Mouse (Mus musculus) left cerebral cortex, adult 9 months (tissue): Measurements from ENCODE around the gene Nav2.

ENCODE experiments used
- DNase-seq, 2 experiments: peaks; one replicate each; pipeline ENCODE4 v3.0.0; 2022; ENCODE audit warnings: low spot score in 2 of 2

The Nav2 gene

DNA sequence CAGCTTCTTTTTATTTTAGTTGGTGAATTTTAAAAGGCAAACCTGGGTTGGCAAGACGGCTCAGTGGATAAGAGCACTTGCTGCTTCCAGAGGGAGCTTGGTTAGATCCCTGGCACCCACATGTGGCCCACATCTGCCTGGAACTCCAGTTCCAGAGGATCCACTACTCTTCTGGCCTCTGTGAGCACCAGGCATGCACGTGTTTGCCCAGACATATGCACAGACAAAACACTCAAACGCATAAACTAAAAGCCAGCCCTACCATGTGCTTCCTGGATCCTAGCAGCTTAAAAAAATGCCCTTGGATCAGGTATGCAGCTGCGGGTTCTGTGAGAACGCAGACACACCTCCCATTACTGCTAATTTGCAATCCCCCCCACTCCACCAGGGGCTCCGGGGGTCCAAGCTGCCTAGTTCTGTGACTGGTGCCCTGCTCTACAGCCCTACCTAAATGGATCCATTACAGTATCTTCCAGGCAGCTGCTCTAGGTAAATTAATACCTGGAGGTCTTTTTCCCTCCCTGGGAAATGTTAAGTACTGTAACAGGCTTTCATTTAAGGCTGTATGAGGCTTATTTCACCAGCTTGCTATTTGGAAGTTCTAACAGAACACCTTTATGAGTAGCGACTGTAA lies 603.4 kb downstream of the Nav2 start:
- DNase-seq: no peak

DNA sequence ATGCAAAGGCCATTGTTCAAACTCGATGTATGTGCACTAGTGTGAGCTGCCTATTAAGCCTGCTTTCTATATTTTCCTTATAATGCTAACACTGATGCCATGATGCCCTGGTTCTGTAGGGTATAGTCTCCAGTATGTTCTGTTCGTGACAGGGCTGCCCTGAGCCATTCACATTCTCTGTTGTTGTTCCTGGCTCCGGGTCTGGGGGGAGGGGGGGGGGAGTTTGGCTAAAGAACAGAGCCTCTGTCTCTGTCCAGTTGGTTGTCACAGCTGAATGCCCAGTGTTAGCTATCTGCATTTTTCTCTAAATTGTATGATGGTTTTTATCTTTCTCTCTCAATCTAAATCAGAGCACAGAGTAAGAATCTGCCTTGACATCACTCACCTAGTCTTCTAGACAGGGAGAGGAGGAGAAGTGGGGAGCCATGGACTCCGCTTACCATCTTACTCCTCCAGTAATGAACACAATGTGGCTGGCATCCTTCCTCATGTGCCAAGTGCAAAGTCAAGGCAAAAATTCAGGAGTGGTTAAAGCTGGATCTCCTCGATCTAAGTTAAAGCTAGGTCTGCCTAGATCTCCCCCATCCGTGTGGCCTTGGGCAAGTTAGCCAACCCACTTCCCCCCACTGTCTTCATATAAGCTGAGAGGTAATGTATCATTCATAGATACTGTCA lies 605.4 kb downstream of the Nav2 start:
- DNase-seq: no peak

DNA sequence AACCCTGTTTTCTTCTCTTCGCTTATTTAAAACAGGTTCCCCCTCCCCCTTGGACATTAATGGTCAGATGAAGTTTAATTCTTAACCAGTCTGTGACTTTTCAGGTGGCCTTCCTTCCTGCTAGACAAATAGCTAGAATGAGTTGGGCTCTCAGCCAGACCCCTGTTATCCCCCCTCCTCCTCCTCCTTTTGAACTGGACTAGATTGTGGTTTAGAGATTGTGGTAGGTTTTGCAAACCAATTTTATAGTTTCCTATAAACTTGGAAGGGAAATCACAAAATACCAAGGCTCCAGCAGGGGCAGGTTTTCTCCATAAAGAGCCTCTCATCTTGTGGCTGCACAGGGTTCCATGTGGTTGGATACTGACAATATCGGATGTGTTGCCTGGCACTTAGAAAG lies 606.5 kb downstream of the Nav2 start:
- DNase-seq: no peak

DNA sequence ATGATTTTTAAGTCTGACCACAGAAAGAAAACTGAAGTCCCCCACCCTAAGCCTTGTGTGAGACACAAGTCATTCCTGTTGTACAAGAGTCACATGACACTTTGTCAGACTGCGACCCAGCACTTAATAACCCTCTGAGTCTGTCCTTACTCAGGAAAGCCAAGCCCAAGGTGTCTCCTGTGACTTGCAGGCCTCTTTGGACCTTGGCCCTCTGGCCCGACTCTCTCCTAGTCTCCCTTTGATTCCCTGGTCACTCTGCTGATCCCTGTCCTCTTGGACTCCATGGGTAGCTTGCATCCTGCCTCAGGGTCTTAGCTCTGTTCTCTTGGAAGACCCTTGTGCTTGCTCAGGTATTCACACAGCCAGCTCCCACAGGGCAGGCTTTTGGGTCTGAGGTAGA lies 612.0 kb downstream of the Nav2 start:
- DNase-seq: no peak

DNA sequence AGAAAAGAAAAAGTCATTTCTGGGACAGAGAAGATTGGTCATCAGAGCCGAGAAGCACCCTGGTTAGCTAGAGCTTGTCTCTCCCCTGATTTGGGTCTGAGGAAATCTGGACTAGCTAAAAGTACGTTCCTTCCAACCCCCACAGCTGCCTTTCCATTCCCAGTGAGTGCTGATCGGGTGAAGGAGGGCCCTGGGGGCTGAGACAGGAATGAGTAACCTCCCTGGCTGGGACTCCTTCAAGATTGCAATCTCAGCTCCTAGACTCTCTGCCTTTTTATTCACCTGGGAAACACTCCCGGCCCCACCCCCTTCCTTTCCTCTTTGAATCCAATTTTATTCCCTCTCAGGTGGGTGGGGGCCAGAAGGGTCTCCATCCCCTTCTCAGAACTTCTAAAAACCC lies 612.8 kb downstream of the Nav2 start:
- DNase-seq: no peak

DNA sequence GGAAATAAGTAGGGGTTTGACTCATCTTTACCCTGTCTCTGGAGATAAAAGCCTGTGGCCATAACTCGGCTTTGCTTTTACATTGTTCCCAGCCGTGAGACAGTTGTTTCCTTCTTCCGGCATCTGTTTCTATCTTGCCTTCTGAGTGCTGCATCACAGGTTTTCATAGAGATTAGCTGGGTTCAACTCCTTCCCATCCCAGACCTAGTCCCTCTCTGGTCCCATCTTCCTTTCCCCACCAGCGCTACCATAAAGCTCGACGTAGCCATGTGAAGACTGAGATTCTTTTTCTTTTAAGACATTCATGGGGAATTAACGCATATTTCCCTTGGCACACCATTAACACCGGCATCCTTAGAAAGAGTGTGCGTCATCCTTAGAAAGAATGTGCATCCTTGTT lies 613.5 kb downstream of the Nav2 start:
- DNase-seq: no peak

DNA sequence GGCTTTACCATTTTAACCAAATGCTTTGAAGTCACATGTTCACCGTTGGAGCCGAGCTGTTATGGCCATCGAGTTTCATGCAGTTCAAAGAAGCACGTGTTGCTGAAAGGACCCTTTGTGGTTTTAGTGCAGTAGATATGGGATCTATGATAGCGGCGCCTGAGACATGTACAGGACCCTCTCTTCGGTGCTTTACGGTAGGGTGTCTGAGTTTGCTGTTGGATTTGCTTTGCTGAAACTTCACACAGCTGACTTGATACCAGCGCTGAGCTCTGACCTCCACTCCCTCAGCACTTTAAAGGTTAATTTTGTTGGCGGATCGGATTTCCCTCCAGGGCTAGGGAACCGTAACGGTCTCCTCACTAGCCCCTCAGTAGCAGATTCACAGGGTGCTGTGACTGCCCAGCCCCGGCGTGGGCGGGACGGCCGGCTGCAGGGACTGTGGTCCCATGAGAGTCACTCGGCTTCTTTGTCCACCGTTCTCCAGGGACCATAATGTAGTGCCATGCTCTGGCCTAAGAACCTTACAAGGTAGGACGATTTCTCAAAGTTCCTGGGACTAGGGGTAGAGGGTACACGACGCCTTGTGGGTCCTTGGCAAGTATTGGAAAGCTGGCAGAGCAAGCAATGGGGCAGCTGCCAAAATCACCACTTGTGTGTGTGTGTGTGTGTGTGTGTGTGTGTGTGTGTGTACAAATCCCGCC lies 614.0 kb downstream of the Nav2 start:
- no peak for DNase-seq

DNA sequence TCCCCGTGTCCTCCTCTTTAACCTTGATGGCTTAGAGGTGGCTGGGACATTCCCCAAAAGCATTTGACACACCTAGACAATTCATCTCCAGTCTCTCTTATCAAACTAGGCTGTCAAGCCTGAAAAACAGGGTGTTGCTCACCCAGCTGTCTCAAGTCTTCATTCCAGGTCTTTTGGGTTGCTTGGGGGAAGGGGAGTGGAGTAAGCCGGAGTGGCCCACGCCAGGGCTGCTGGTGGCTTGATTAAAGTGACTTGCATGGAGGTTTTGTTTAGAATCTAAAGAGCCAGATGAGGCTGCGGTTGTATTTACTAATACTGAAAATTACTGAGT lies 614.6 kb downstream of the Nav2 start:
- DNase-seq: no peak

DNA sequence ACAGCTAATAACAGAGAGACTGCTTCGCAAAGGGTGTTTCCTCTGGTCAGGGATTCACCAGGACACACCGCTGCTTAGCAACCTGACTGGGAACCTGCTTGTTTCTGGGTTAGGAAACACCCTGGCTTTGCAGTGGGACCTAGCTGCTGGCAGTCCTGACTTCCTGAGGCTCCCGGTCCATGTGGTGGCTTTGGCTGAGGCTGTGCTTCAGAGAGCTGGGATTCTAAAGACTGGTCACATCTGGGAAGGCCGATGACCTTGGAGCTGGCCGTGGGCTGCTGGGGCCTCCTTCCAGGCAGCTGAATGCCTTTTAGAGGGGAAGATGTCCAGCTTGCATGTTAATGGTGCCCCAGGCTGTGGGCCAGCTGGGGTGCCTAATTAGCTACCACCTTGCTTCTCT lies 615.2 kb downstream of the Nav2 start:
- no peak for DNase-seq

DNA sequence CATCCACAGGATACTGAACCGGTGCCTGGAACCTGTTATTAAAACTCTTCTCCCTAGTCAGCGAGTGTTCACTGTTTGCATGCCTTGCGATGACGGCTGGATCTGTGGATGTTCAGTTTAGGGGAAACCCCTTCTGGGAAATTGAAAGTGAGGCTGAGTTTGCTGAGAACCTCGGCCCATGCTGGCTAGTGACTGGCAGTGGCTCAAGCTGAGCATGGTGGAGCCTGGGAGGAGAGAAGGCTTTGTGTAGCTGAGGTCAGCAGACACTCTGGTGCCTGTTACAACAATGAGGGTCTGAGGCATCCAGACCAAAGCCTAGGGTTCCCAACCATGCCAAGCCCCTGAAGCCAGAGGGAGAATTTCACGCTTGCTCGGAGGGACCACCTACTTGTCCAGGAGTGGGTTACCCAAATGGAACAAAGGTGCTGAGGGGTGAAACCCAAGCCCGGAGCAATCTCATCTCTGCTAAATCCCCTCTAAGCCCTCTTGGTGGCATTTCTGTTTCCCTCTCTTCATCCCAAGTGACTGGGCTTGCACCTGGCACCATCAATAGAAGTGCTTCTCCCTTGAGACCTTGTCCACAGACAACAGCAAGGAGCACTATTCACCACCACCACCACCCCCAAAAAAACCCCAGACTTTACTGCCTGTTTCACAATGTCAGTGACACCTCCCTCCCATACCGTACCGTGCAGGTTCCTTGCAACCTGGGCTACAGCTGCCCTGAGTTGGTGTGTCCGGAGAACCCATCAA lies 617.0 kb downstream of the Nav2 start:
- no peak for DNase-seq

DNA sequence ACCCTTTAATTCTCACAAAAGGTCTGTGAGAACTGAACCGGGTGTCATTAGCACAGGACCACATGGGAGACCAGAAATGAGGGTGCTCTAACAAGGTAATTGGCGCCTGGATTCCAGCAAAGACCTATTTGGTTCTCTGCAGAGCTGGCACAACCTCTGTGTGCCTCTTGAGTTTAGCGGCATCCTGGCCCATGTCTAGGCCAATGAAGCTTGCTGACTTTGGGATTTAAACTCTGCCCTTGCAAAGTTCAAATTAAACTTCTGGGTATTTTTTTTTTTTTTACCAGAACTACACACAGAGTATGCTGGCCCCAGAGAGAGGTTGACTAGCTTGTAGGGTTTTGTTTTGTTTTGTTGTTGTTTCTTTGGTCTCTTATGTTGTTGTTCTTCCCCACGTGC lies 617.6 kb downstream of the Nav2 start:
- no peak for DNase-seq

DNA sequence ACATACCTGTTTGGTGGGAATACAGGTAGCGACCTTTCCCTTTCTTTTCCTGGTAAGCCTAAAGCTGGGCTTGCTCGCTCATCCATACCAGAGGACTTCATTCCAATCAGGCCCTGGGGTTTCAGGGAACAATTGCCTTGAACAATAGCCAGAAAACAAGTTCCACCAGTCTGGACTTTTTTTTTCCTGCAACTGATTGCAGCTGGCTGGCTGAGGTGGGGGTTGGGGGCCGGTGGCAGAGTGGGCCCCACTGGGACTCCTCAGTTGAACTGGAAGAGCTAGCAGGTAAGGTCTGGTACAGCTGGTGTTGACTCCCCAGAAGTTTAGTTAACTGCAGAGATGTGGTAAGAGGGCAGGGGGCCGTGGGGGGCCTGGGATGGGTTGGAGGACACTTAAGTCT lies 619.0 kb downstream of the Nav2 start:
- DNase-seq: no peak

DNA sequence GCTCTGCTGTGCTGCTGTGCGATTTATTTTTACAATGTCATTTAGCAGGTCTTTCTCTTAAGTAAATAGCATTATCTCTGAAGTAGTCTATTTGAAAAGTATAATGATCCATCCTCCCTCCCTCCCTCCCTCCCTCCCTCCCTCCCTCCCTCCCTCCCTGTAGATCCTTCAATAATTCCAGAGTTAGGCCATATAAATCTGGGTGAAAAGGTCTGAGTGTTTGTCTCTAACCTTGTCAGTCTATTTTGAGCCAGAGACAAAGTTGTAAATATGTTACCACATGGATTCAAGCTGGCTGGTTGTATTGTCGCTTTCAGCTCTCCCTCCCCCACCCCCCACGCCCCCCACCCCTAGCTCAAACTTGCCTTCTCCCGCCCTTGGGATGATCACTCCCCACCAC lies 619.4 kb downstream of the Nav2 start:
- no peak for DNase-seq

DNA sequence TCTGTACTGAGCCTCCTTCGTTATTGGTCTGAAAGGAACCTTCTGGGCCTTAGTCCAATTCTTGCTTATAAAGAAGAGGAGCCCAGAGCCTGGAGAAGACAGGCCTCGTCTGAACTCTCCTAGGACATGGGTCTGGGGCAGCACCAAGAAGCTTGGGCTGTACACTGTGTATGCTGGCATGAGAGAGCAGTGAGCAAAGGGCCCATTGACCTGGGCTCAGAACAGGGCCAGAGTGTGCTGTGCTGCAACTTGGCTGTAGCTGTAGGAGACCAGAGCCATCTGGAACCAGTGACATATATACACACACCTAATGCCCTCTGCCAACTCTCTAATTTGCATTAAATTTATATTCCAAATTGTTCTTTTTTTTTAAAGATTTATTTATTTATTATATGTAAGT lies 621.0 kb downstream of the Nav2 start:
- DNase-seq: no peak

DNA sequence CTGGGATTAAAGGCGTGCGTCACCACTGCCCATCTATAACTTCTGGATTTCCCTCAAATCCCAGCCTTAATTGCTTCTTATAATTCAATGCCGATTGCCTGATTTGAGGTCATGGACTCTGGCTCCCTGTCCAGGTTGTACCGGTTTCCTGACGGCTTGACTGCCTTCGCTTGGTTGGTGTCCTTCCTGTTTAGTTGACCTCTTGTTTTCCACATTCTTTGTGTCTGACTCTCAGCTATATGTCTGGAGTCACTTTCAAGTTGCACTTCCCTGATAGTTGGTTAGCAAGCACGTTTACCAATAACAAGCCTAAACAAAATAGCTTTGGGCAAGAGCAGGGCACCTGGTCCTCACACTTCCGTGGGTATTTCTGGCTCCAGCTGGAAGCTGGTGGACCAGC lies 625.1 kb downstream of the Nav2 start:
- DNase-seq: no peak

DNA sequence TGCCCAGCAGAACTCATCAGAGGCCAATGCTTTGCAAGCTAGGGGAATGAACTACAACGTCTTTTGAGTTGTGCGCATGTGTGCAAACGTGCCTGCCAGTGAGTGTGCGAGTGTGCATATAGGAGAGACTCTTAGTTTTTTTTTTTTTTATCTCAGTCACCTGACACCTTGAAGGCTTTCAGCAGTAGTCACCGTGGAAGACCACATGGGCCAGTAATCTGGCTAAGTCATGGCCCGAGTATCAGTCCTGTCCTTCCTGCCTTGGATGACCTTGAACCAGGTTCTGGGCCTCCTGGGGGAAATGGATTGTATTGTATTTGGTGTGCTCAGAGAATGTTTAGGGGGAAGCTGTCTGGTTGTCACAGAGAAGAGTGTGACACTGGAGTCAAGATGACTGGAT lies 625.7 kb downstream of the Nav2 start:
- no peak for DNase-seq

DNA sequence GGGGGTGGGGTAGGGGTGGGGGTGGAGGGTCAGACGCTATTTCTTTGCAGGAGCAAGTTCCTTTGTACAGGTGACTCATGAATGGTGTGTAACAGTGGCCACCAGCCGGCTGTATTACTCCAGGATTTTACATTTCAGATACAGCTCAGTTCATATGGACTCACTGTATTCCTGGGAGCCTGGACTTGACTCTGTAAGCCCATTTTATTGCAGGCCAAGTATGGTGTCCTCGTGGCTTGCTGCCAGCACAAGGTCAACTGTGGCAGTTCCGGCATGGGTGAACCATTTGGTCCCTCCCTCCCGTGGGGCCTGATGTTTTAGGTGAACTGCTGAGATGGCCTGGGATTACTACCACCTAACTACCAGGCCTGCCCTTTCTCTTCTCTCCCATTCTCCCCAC lies 629.8 kb downstream of the Nav2 start:
- DNase-seq: no peak

DNA sequence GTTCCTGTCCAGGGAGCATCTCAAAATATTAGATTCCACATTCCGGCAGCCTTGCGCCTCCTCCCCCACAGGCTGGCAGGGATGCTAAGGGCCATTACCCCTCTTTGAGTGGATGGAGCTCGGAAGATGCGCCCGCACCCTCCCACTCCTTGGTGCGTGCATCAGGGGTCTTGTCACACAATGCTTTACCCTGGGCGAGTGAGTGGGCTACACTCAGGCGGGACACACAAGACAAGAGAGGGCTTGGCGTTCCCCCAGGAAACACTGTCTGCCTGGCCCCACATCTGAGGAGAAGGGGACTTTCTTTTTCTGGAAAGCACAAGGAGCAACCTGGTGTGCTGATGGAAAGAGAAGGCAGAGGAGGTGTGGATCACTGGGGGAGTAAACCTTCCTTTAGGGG lies 631.7 kb downstream of the Nav2 start:
- DNase-seq: no peak

DNA sequence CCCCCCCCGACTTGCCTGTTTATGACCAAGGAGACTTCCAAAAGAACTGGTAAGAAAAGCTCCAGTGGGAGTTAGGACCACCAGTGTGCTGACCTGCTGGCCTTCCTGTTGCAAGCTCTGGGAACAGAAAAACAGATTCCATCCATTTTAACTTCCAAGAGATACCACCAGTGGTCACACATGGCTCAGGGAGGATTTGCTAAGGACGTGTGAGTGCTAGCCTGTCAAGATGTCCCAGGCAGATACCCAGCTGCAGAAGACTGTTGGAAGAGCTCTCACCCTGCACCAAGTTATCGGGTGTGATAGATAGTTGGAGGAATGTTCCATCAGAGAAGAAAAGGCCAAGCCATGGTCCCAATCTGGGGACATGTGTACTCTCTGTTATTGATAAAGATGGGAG lies 633.6 kb downstream of the Nav2 start:
- DNase-seq: no peak

DNA sequence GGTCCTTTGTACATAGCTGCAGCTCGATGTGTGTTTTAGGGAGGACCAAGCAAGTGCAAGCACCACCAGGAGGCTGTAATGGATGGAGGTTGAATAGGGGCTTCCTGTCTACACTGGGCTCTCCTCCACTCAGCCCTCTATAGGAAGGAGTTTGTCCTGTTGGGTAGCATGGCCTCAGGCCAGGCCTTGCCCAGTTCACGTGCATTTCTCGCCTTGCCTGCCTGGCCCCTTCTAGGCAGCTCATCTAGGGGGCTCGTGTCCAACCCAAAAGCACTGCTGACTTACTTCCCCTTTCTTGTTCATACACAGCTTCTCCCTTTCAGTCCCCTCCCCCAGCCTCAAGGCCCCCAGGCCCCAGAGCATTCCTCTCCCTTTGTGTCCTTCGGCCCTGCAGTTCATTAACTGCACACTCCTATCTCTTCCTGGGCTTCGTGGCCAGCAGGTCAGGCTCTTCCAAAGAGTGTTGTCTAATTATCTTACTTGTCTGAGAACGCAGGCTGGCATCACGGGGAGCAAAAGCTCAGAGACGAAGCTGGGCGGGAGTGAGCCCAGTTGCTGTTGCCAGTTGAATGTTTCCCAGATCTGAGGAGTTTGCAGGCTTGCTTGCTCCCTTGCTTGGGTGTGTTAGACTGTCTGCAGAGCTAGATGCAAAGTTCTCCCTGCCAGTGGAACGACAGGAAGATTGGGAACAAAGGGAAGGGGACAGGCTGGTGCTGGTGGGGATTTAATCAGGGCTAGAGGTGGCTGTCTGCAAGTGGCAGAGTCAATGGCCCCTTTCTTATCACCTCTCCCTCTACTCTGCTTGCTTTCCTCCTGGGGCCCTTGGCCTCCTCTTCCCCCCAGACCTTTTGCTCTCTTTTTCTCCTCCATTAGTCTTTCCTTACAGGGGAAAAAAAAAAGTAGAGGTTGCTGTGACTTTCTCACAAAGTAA lies 636.5 kb downstream of the Nav2 start:
- DNase-seq: no peak

DNA sequence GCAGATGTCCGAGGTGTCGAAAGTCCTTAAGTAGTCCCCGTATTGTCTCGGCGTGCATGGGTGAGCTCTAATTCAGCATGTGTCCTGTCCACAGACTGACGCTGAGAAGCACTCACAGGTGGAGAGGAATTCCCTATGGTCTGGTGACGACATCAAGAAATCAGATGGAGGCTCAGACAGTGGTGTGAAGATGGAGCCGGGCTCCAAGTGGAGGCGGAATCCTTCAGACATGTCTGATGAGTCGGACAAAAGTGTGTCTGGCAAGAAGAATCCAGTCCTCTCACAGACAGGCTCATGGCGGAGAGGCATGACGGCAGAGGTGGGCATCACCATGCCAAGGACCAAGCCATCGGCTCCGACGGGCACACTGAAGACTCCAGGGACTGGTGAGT lies 637.2 kb downstream of the Nav2 start:
- DNase-seq: no peak

DNA sequence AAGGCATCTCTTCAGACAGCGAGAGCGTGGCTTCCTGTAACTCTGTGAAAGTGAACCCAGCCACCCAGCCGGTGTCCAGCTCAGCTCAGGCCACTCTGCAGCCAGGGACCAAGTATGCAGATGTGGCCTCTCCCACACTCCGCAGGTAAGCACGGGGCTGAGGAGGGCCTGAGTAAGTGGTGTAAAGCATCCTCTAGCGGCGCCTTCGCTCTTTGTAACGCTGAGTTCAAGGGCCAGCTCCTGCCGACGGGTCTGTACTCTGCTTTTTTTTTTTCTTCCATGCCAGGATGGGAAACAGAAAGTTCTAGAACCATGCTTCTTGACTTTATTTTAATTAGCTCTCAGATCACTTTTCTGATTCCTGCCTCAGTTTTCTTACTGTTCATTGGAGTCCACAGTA lies 639.9 kb downstream of the Nav2 start:
- no peak for DNase-seq
